Mouse (Mus musculus) midbrain, embryonic 10.5 days (tissue): ENCODE measurements at regions not wholly inside any gene's neighbourhood (a gene's known extent, or its start where the extent isn't known, plus 50 kb on each side); places are given as distances from the start of the nearest gene placed in this dataset.

Source experiments
- DNase-seq: peaks from one replicate; pipeline ENCODE4 v3.0.0-alpha.2; 2017; ENCODE audit warnings: low spot score
- H3K27ac ChIP-seq: fragments of 300-500 bp; sonication (generic); replicated peaks from 2 replicates; pipeline ENCODE4 v1.5.1; 2016; ENCODE audit warnings: mild to moderate bottlenecking
- H3K27me3 ChIP-seq: fragments of 300-500 bp; sonication (generic); 2 replicates; pipeline ENCODE4 v1.6.1; 2016; ENCODE audit warnings: low read depth, mild to moderate bottlenecking; ENCODE audit not compliant: poor library complexity, severe bottlenecking
- H3K36me3 ChIP-seq: fragments of 300-500 bp; sonication (generic); 2 replicates; pipeline ENCODE4 v1.6.1; 2016; ENCODE audit warnings: mild to moderate bottlenecking, moderate library complexity
- H3K4me1 ChIP-seq: fragments of 300-500 bp; sonication (generic); 2 replicates; pipeline ENCODE4 v1.6.1; 2016
- H3K4me3 ChIP-seq: fragments of 300-500 bp; sonication (generic); 2 replicates; pipeline ENCODE4 v1.5.1; 2016; ENCODE audit warnings: mild to moderate bottlenecking, moderate library complexity
- H3K9me3 ChIP-seq: fragments of 300-500 bp; sonication (generic); replicated peaks from 2 replicates; pipeline ENCODE4 v1.6.1; 2016; ENCODE audit warnings: mild to moderate bottlenecking
- WGBS: fragments of 180-500 bp; shearing (Covaris S2); methylation state at CpG from one replicate; pipeline ENCODE4 v1.1.7; 2016; 5-methylcytosine and 5-hydroxymethylcytosine counted together

- Histone ChIP-seq H3K27ac (no peak overlapping the region), H3K27me3 (no peaks in the 10 kb centered on the region), H3K4me1 (peaks cover 17% of the 10 kb centered on the region), H3K36me3 (no peaks in the 10 kb centered on the region), H3K4me3 (no peak overlapping the region), H3K9me3 (no peaks in the 10 kb centered on the region)
- WGBS = 91% methylated on average over 4 of the region's 4 CpGs
- DNase-seq = no peak
Observed at GRCm38 (mm10) chr16:51921025-51921424, 110.0 kb upstream of the Cblb start.

GRCm38 (mm10) chr16:51922589-51922988, 108.4 kb upstream of the Cblb start:
- H3K9me3 ChIP-seq = no peaks in the 10 kb centered on the region
- H3K4me3 ChIP-seq = no peak overlapping the region
- 82% methylated on average over 3 of the region's 3 CpGs for WGBS
- no peaks in the 10 kb centered on the region for H3K27me3 ChIP-seq
- no peak for DNase-seq
- no peaks in the 10 kb centered on the region for H3K36me3 ChIP-seq
- 0 out of 2 replicates have a peak, but pooled peaks cover 2% of the 10 kb centered on the region for H3K4me1 ChIP-seq
- H3K27ac ChIP-seq = no peak overlapping the region

- WGBS = 87% methylated on average over 3 of the region's 3 CpGs
- Histone ChIP-seq H3K4me1 (no peaks in the 10 kb centered on the region), H3K9me3 (no peaks in the 10 kb centered on the region), H3K27ac (no peak overlapping the region), H3K36me3 (no peaks in the 10 kb centered on the region), H3K4me3 (no peak overlapping the region), H3K27me3 (no peaks in the 10 kb centered on the region)
- DNase-seq = no peak
Observed at GRCm38 (mm10) chr16:51925639-51926038, 105.4 kb upstream of the Cblb start.

GRCm38 (mm10) chr16:51933122-51933521, 97.9 kb upstream of the Cblb start:
- Histone ChIP-seq H3K27ac (no peak overlapping the region), H3K27me3 (no peaks in the 10 kb centered on the region), H3K9me3 (no peaks in the 10 kb centered on the region), H3K36me3 (no peaks in the 10 kb centered on the region), H3K4me3 (no peak overlapping the region), H3K4me1 (no peaks in the 10 kb centered on the region)
- WGBS = 87% methylated on average over 2 of the region's 2 CpGs
- no peak for DNase-seq

- H3K4me3 ChIP-seq = no peak overlapping the region
- H3K4me1 ChIP-seq = no peaks in the 10 kb centered on the region
- DNase-seq = no peak
- H3K27ac ChIP-seq = no peak overlapping the region
- no peaks in the 10 kb centered on the region for H3K36me3 ChIP-seq
- no peaks in the 10 kb centered on the region for H3K9me3 ChIP-seq
- H3K27me3 ChIP-seq = no peaks in the 10 kb centered on the region
- 91% methylated on average over 3 of the region's 3 CpGs for WGBS
Observed at GRCm38 (mm10) chr16:51933965-51934364, 97.1 kb upstream of the Cblb start.

GRCm38 (mm10) chr16:51937298-51937697, 93.7 kb upstream of the Cblb start:
- no peak for DNase-seq
- H3K9me3 ChIP-seq = no peaks in the 10 kb centered on the region

DNA sequence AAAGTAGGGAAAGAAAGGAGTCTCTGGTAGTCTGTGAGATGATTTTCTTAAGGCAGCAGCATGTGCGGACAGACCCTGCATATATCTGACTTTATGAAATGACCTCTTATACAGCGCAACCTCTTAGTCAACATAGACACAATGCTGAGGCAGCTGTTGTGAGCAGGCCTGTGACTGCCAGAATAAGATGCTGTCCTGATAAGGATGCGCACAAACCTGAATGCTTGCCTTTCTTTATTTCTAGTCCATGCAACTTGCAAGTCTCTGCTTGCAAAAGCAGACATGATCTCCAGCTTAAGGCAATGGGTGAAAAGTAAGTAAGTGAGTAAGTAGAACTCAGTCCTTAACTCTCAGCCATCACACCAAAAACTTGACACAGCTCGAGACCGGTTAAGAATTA, 92.0 kb upstream of the Cblb start:
- 93% methylated on average over 5 of the region's 5 CpGs for WGBS
- Histone ChIP-seq H3K27me3 (no peaks in the 10 kb centered on the region), H3K4me1 (no peaks in the 10 kb centered on the region), H3K27ac (no peak overlapping the region), H3K4me3 (no peak overlapping the region), H3K36me3 (no peaks in the 10 kb centered on the region), H3K9me3 (no peaks in the 10 kb centered on the region)
- DNase-seq = no peak

More at GRCm38 (mm10) chr16:51937298-51937697, 93.7 kb upstream of the Cblb start:
- no peaks in the 10 kb centered on the region for H3K36me3 ChIP-seq
- no peak overlapping the region for H3K4me3 ChIP-seq
- no peak overlapping the region for H3K27ac ChIP-seq
- H3K27me3 ChIP-seq = no peaks in the 10 kb centered on the region
- 92% methylated on average over 9 of the region's 9 CpGs for whole genome bisulfite sequencing
- no peaks in the 10 kb centered on the region for H3K4me1 ChIP-seq

DNA sequence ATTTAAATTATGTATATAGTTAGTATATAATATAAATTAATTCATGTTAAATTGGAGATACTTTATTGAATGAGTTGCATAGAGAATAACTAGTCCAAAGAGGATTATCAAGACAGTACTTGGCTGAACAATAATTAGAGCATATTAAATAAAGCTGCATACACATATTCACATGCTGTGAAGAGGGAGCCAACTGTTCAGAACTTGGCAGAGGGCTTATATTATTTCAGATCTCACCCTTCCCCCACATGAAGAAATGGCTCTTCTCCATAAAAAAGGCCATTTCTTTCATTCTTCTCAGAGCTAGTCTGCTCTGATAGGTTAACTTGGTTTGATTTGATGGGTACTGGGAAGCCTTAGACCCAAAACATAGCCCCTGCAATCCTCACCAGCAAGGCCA, 90.5 kb upstream of the Cblb start:
- Histone ChIP-seq H3K27ac (no peak overlapping the region), H3K36me3 (no peaks in the 10 kb centered on the region), H3K27me3 (no peaks in the 10 kb centered on the region), H3K9me3 (peaks cover 6% of the 10 kb centered on the region; the same call in 1 of the 2 replicates), H3K4me3 (no peak overlapping the region), H3K4me1 (no peaks in the 10 kb centered on the region)
- DNase-seq = no peak

DNA sequence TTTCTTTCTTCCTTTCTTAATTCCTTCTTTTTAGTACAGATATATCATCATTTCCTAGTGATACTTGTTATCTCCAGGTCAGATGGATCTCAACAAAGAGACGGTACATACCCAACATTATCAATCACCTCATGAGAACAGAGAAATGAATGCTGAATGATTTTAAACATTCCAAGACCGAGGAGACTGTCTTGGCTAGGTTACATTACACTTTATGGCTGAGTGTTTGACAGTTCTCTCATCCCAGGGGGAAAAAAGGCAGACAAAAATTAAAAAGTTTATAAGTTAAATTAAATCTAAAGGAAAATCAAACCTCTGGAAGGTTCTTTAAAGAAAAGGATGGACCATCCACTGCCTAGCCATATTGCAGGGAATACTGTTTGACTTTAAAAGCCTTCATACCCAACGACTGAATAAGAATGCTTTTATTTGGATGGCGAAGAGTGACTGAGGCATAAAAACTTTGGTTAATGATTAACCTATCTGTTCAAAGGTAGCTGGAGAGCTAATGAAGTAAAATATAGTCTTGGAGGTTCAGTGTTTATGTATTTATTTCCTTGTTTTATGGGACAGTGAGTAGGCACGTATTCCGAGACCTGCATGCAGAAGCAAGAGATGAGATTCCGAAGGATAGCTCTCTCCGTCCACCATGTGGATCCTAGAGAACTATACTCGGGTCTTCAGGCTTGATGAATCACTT, 88.4 kb upstream of the Cblb start:
- no peaks in the 10 kb centered on the region for H3K4me1 ChIP-seq
- 90% methylated on average over 9 of the region's 9 CpGs for WGBS
- no peaks in the 10 kb centered on the region for H3K36me3 ChIP-seq
- no peak overlapping the region for H3K4me3 ChIP-seq
- peaks cover 6% of the 10 kb centered on the region; the same call in 1 of the 2 replicates for H3K9me3 ChIP-seq
- no peak overlapping the region for H3K27ac ChIP-seq
- no peak for DNase-seq
- no peaks in the 10 kb centered on the region for H3K27me3 ChIP-seq

GRCm38 (mm10) chr16:51967051-51967845, 63.8 kb upstream of the Cblb start:
- no peak overlapping the region for H3K4me3 ChIP-seq
- peaks cover 9% of the 10 kb centered on the region; the same call in 1 of the 2 replicates for H3K9me3 ChIP-seq
- no peaks in the 10 kb centered on the region for H3K27me3 ChIP-seq
- no peak for DNase-seq
- no peak overlapping the region for H3K27ac ChIP-seq
- no peaks in the 10 kb centered on the region for H3K36me3 ChIP-seq
- WGBS = 86% methylated on average over 6 of the region's 6 CpGs
- H3K4me1 ChIP-seq = no peaks in the 10 kb centered on the region
